Mouse (Mus musculus): ENCODE data around the gene Ifitm5. TPM values are rescaled to one million over a fixed set of nuclear protein-coding genes. Genes with fewer than 3 reads are reported as not detected.
"Not testable (repeated sequence)": the region's sequence is repeated elsewhere in the genome, so short reads cannot be mapped to it uniquely, and the experiment has no call there.

Gene Ifitm5
- total and polyA plus RNA-seq, 2 experiments from 2014 or later, result 0.87 TPM; not detected in 1

GRCm38 (mm10) chr7:140990185-140990584 is 40.1 kb upstream of the Ifitm5 start:
- H3K4me2 ChIP-seq (ENCODE audit: low read depth, low read length), result no peak overlapping the region
- H3K27ac ChIP-seq (ENCODE audit: low read depth), result no peak overlapping the region
- H3K27me3 ChIP-seq (ENCODE audit: control insufficient read depth, insufficient read depth, low read length), result no peaks in the 10 kb centered on the region
- TF ChIP-seq EP300 (IDR thresholded peaks at IDR 0.05; ENCODE audit: low read depth) (no peak), CTCF (IDR thresholded peaks at IDR 0.05; ENCODE audit: low read depth) (no peak)
- no peak overlapping the region for H3K4me3 ChIP-seq (ENCODE audit: low read depth, low read length)
- no peak for ATAC-seq (ENCODE audit: insufficient read depth, low read depth)
- DNase-seq (ENCODE audit: low spot score), result no peak
- H3K36me3 ChIP-seq (replicated peaks; ENCODE audit: control insufficient read depth, insufficient read depth, low read length), result no peaks in the 10 kb centered on the region
- H3K9me3 ChIP-seq (replicated peaks; ENCODE audit: control insufficient read depth, low read length), result no peaks in the 10 kb centered on the region
- no peaks in the 10 kb centered on the region for H3K4me1 ChIP-seq (ENCODE audit: control insufficient read depth, insufficient read depth)
- no peak overlapping the region for H3K9ac ChIP-seq (replicated peaks; ENCODE audit: low read depth, low read length)
- 54% methylated on average over 6 of the region's 6 CpGs for WGBS

DNA sequence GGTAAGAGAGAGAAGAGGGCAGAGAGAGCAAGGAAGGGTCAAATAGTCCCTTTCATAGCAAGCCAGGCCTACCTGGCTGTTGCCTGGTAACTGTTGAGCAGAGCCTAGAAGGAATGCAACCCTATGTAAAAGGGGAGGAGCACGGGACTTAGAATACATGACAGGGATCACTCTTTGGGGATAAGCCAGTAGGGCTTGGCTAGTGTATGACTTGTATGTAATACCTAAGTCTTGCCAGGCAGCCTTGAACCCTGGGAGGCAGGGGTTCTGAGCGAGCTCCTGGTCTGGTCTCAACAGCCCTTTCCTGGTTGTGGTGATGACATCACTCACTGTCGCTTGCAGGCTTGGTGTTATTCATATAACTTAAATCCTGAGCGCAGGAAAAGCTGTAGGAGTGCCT is 38.9 kb upstream of the Ifitm5 start:
- H3K4me1 ChIP-seq (ENCODE audit: control insufficient read depth, insufficient read depth), result no peaks in the 10 kb centered on the region
- WGBS, result 64% methylated on average over 4 of the region's 4 CpGs
- H3K27ac ChIP-seq (ENCODE audit: low read depth), result no peak overlapping the region
- H3K4me3 ChIP-seq (ENCODE audit: low read depth, low read length), result no peak overlapping the region
- H3K4me2 ChIP-seq (ENCODE audit: low read depth, low read length), result no peak overlapping the region
- H3K36me3 ChIP-seq (replicated peaks; ENCODE audit: control insufficient read depth, insufficient read depth, low read length), result no peaks in the 10 kb centered on the region
- no peaks in the 10 kb centered on the region for H3K27me3 ChIP-seq (ENCODE audit: control insufficient read depth, insufficient read depth, low read length)
- no peak overlapping the region for H3K9ac ChIP-seq (replicated peaks; ENCODE audit: low read depth, low read length)
- no peak for TF ChIP-seq CTCF (IDR thresholded peaks at IDR 0.05; ENCODE audit: low read depth)
- TF ChIP-seq EP300 (IDR thresholded peaks at IDR 0.05; ENCODE audit: low read depth), result no peak
- H3K9me3 ChIP-seq (replicated peaks; ENCODE audit: control insufficient read depth, low read length), result no peaks in the 10 kb centered on the region
- DNase-seq (ENCODE audit: low spot score) (no peak), ATAC-seq (ENCODE audit: insufficient read depth, low read depth) (no peak)

DNA sequence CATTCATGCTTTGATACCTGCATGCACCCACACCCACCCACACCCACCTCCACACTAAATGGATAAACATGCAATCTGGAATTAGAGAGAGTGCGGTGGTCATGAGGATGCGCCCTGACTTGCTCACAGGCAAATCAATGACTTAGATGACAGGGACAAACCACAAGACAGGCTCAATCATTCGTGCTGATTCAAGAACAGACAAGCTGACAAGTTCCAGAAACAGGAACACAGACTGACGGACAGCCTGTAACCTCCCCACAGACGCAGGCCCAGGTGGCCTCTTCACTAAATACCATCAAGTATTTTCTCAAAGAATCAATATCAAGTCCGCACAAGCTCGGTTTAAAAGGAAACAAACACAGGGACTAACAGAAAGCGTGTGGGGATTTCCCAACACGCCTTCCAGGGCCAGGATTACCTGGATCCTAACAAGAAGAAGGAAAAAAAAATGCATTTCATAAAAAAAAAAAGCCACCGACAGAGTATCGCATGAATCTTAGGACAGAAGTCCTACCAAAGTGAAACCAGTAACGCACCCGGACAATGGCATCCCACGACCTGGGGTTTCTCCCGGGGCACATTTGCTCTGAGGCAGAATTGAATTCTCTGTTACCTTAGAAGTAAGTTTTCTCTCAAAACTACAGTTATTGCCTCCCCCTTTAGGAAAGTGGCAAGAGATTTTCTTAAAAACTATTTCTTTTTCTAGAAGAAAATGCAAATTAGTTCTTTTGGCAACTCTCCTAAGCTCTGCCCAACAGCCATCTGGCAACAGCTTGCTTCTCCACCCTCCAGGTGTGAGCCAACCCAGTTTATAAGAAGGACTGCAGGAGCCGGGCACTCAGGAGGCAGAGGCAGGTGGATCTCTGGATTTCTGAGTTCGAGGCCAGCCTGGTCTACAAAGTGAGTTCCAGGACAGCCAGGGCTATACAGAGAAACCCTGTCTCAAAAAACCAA is 37.4 kb upstream of the Ifitm5 start:
- no peaks in the 10 kb centered on the region for H3K4me1 ChIP-seq (ENCODE audit: control insufficient read depth, insufficient read depth)
- no peak overlapping the region for H3K27ac ChIP-seq (ENCODE audit: low read depth)
- ATAC-seq (ENCODE audit: insufficient read depth, low read depth), result no peak
- H3K36me3 ChIP-seq (replicated peaks; ENCODE audit: control insufficient read depth, insufficient read depth, low read length), result no peaks in the 10 kb centered on the region
- no peak overlapping the region for H3K4me2 ChIP-seq (ENCODE audit: low read depth, low read length)
- no peaks in the 10 kb centered on the region for H3K27me3 ChIP-seq (ENCODE audit: control insufficient read depth, insufficient read depth, low read length)
- no peaks in the 10 kb centered on the region for H3K9me3 ChIP-seq (replicated peaks; ENCODE audit: control insufficient read depth, low read length)
- H3K4me3 ChIP-seq (ENCODE audit: low read depth, low read length), result no peak overlapping the region
- 74% methylated on average over 17 of the region's 17 CpGs for WGBS
- no peak for TF ChIP-seq CTCF (IDR thresholded peaks at IDR 0.05; ENCODE audit: low read depth)
- no peak for TF ChIP-seq EP300 (IDR thresholded peaks at IDR 0.05; ENCODE audit: low read depth)
- no peak overlapping the region for H3K9ac ChIP-seq (replicated peaks; ENCODE audit: low read depth, low read length)
- DNase-seq (ENCODE audit: low spot score), result no peak

DNA sequence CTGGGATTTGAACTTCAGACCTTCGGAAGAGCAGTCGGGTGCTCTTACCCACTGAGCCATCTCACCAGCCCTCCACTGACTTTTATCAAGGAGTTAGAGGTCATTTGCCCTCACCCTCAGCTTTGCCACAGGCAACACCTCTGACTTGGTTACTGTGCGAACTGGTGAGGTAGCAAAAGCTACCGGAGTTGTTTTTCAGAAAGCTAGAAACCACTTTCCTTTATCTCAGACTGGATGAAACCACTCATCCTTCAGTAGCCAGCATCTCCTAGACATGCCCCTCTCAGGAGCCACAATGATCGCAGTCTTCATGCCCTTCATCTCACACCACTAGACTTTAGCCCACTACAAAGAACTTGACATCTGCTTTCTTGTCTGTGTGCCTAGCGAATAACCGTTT is 32.9 kb upstream of the Ifitm5 start:
- Histone ChIP-seq H3K36me3 (replicated peaks; ENCODE audit: control insufficient read depth, insufficient read depth, low read length) (no peaks in the 10 kb centered on the region), H3K27me3 (ENCODE audit: control insufficient read depth, insufficient read depth, low read length) (no peaks in the 10 kb centered on the region), H3K4me1 (ENCODE audit: control insufficient read depth, insufficient read depth) (no peaks in the 10 kb centered on the region), H3K4me2 (ENCODE audit: low read depth, low read length) (no peak overlapping the region), H3K27ac (ENCODE audit: low read depth) (no peak overlapping the region), H3K9me3 (replicated peaks; ENCODE audit: control insufficient read depth, low read length) (no peaks in the 10 kb centered on the region), H3K9ac (replicated peaks; ENCODE audit: low read depth, low read length) (no peak overlapping the region), H3K4me3 (ENCODE audit: low read depth, low read length) (no peak overlapping the region)
- TF ChIP-seq CTCF (IDR thresholded peaks at IDR 0.05; ENCODE audit: low read depth) (no peak), EP300 (IDR thresholded peaks at IDR 0.05; ENCODE audit: low read depth) (no peak)
- WGBS, result 62% methylated on average over 7 of the region's 7 CpGs
- ATAC-seq (ENCODE audit: insufficient read depth, low read depth) (no peak), DNase-seq (ENCODE audit: low spot score) (no peak)

- no peaks in the 10 kb centered on the region for H3K4me1 ChIP-seq (ENCODE audit: control insufficient read depth, insufficient read depth)
- H3K36me3 ChIP-seq (replicated peaks; ENCODE audit: control insufficient read depth, insufficient read depth, low read length), result no peaks in the 10 kb centered on the region
- 91% methylated on average over 8 of the region's 8 CpGs for WGBS
- H3K4me2 ChIP-seq (ENCODE audit: low read depth, low read length), result no peak overlapping the region
- H3K27me3 ChIP-seq (ENCODE audit: control insufficient read depth, insufficient read depth, low read length), result no peaks in the 10 kb centered on the region
- H3K9me3 ChIP-seq (replicated peaks; ENCODE audit: control insufficient read depth, low read length), result no peaks in the 10 kb centered on the region
- DNase-seq (ENCODE audit: low spot score) (no peak), ATAC-seq (ENCODE audit: insufficient read depth, low read depth) (no peak)
- H3K27ac ChIP-seq (ENCODE audit: low read depth), result no peak overlapping the region
- TF ChIP-seq CTCF (IDR thresholded peaks at IDR 0.05; ENCODE audit: low read depth) (no peak), EP300 (IDR thresholded peaks at IDR 0.05; ENCODE audit: low read depth) (no peak)
- no peak overlapping the region for H3K9ac ChIP-seq (replicated peaks; ENCODE audit: low read depth, low read length)
- no peak overlapping the region for H3K4me3 ChIP-seq (ENCODE audit: low read depth, low read length)
Observed at GRCm38 (mm10) chr7:140981704-140982103, 31.6 kb upstream of the Ifitm5 start.

GRCm38 (mm10) chr7:140976720-140977119 is 26.6 kb upstream of the Ifitm5 start:
- not testable (repeated sequence) for H3K4me1 ChIP-seq (ENCODE audit: control insufficient read depth, insufficient read depth); H3K9ac ChIP-seq (replicated peaks; ENCODE audit: low read depth, low read length); H3K9me3 ChIP-seq (replicated peaks; ENCODE audit: control insufficient read depth, low read length); DNase-seq (ENCODE audit: low spot score); H3K27ac ChIP-seq (ENCODE audit: low read depth); H3K36me3 ChIP-seq (replicated peaks; ENCODE audit: control insufficient read depth, insufficient read depth, low read length); H3K4me3 ChIP-seq (ENCODE audit: low read depth, low read length); H3K27me3 ChIP-seq (ENCODE audit: control insufficient read depth, insufficient read depth, low read length); ATAC-seq (ENCODE audit: insufficient read depth, low read depth); H3K4me2 ChIP-seq (ENCODE audit: low read depth, low read length)
- WGBS, result 78% methylated on average over 9 of the region's 9 CpGs

All from heart, postnatal 0 days (tissue).